Mouse (Mus musculus) E14TG2a.4 (cell line): ENCODE results near the gene Cend1.

ENCODE experiments used
- H3K27me3 ChIP-seq: 2 replicates; pipeline ENCODE4 v1.6.1; 2014; ENCODE audit warnings: low read length, control low read depth; ENCODE audit not compliant: insufficient read depth
- H3K36me3 ChIP-seq: 2 replicates; pipeline ENCODE4 v1.6.1; 2014; ENCODE audit warnings: low read length, control low read depth; ENCODE audit not compliant: insufficient read depth
- H3K4me1 ChIP-seq: replicated peaks from 2 replicates; pipeline ENCODE4 v1.6.1; 2014; ENCODE audit warnings: low read depth, low read length, control low read depth
- H3K4me3 ChIP-seq: replicated peaks from 2 replicates; pipeline ENCODE4 v1.5.1; 2014; ENCODE audit warnings: mild to moderate bottlenecking, low read length
- H3K9me3 ChIP-seq: 2 replicates; pipeline ENCODE4 v1.6.1; 2014; ENCODE audit warnings: low read length, control low read depth
- CTCF ChIP-seq: conservative IDR thresholded peaks from 2 replicates; pipeline ENCODE4 v1.5.1; 2014; ENCODE audit warnings: low read length
- NANOG ChIP-seq: IDR thresholded peaks from 2 replicates; pipeline ENCODE4 v1.6.1; 2014; ENCODE audit warnings: borderline replicate concordance, low read length, mixed read lengths
- POU5F1 ChIP-seq: IDR thresholded peaks from 2 replicates; pipeline ENCODE4 v1.6.1; 2014; ENCODE audit warnings: low read length, borderline replicate concordance

Gene Cend1

GRCm38 (mm10) chr7:141442199-141442598 is 12.9 kb upstream of the Cend1 start:
- H3K27me3 ChIP-seq = no peaks in the 10 kb centered on the region
- TF ChIP-seq NANOG = no peak
- no peak for TF ChIP-seq POU5F1

GRCm38 (mm10) chr7:141441460-141441859 is 12.2 kb upstream of the Cend1 start:
- no peaks in the 10 kb centered on the region for H3K9me3 ChIP-seq
- peaks cover 53% of the 10 kb centered on the region for H3K36me3 ChIP-seq
- no peak for TF ChIP-seq POU5F1
- TF ChIP-seq CTCF = no peak
- no peak for TF ChIP-seq NANOG
- peaks cover 87% of the 10 kb centered on the region for H3K4me1 ChIP-seq
- H3K27me3 ChIP-seq = no peaks in the 10 kb centered on the region
- peak overlapping the region; percentile 87 for H3K4me3 ChIP-seq

More at GRCm38 (mm10) chr7:141442199-141442598, 12.9 kb upstream of the Cend1 start:
- H3K36me3 ChIP-seq = peaks cover 53% of the 10 kb centered on the region
- no peaks in the 10 kb centered on the region for H3K9me3 ChIP-seq
- peaks cover 85% of the 10 kb centered on the region for H3K4me1 ChIP-seq
- H3K4me3 ChIP-seq = peak overlapping the region; percentile 87

GRCm38 (mm10) chr7:141440613-141441012 is 11.3 kb upstream of the Cend1 start:
- no peak for TF ChIP-seq POU5F1
- peak; percentile 87 for TF ChIP-seq CTCF
- no peak for TF ChIP-seq NANOG
- H3K4me1 ChIP-seq = peaks cover 89% of the 10 kb centered on the region

GRCm38 (mm10) chr7:141439811-141440210 is 10.5 kb upstream of the Cend1 start:
- Histone ChIP-seq H3K9me3 (no peaks in the 10 kb centered on the region), H3K27me3 (no peaks in the 10 kb centered on the region), H3K36me3 (peaks cover 53% of the 10 kb centered on the region), H3K4me1 (peaks cover 88% of the 10 kb centered on the region), H3K4me3 (no peak overlapping the region)
- no peak for TF ChIP-seq NANOG
- TF ChIP-seq POU5F1 = no peak
- TF ChIP-seq CTCF = no peak

More at GRCm38 (mm10) chr7:141440613-141441012, 11.3 kb upstream of the Cend1 start:
- H3K36me3 ChIP-seq = peaks cover 53% of the 10 kb centered on the region
- no peaks in the 10 kb centered on the region for H3K27me3 ChIP-seq
- no peaks in the 10 kb centered on the region for H3K9me3 ChIP-seq
- H3K4me3 ChIP-seq = peak overlapping the region; percentile 87; the same call in 1 of the 2 replicates

DNA sequence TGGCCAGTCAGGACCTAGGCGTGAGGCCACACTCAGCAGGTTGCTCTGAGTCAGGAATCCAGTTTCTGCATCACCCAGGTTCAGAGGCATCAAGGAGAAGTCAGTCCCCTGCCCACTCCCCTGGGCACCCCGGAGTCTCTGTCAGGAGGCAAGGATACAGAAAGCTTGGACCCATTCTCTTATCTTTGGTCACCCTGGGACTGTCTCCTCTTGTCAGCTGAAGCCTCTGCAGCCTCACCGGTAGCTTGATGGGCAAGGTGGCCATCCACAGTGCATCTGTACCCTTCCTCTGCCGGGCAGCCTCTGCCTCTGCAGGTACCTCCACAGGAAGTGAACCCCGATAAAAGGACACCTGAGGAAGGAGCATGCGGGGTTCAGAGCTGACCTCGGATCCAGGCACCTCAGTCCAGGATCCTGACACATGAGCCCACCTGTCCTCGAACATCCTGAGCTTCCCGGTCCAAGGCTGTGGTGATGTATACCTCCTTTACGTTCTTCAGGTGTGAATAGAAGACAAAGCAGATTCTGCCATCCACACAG is 9.9 kb upstream of the Cend1 start:
- no peaks in the 10 kb centered on the region for H3K9me3 ChIP-seq
- H3K36me3 ChIP-seq = peaks cover 53% of the 10 kb centered on the region
- H3K4me1 ChIP-seq = peaks cover 88% of the 10 kb centered on the region
- H3K4me3 ChIP-seq = no peak overlapping the region
- no peaks in the 10 kb centered on the region for H3K27me3 ChIP-seq
- no peak for TF ChIP-seq CTCF
- no peak for TF ChIP-seq POU5F1
- no peak for TF ChIP-seq NANOG

GRCm38 (mm10) chr7:141438201-141438968 is 9.1 kb upstream of the Cend1 start:
- no peak overlapping the region for H3K4me3 ChIP-seq
- no peaks in the 10 kb centered on the region for H3K9me3 ChIP-seq
- peaks cover 90% of the 10 kb centered on the region for H3K4me1 ChIP-seq
- peaks cover 60% of the 10 kb centered on the region for H3K36me3 ChIP-seq
- no peak for TF ChIP-seq NANOG
- TF ChIP-seq CTCF = no peak
- TF ChIP-seq POU5F1 = no peak
- no peaks in the 10 kb centered on the region for H3K27me3 ChIP-seq

- Histone ChIP-seq H3K4me3 (peak within 1 kb of the TSS; percentile 85), H3K9me3 (no peaks in the 10 kb centered on the region), H3K4me1 (peaks cover 90% of the 10 kb centered on the region), H3K27me3 (no peaks in the 10 kb centered on the region), H3K36me3 (peaks cover 64% of the 10 kb centered on the region)
- TF ChIP-seq POU5F1 (no peak), CTCF (peak; percentile 21), NANOG (no peak)
Measured at GRCm38 (mm10) chr7:141437178-141438120, 8.2 kb upstream of the Cend1 start, which contains the start of gene Slc25a22. Slc25a22 (minus strand) TSS chr7:141437892.

DNA sequence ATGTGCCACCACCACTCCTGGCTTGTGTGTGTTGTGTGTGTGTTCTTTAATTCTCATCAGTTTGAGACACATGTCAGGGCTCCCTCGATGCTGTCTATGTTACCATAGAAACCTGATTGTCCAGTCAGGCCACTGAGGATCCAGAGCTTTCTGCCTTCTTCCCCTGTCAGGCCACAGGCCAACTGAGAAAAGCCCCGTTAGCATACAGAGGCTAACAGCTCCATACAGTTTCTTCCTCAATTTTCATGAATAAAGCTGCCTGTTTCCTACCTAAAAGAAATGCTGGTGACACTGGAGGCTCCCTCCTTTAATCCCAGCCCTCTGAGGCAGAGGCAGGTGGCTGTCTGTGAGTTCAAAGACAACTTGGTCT is 7.2 kb upstream of the Cend1 start:
- TF ChIP-seq NANOG (no peak), POU5F1 (no peak), CTCF (no peak)
- Histone ChIP-seq H3K4me1 (peaks cover 90% of the 10 kb centered on the region), H3K27me3 (no peaks in the 10 kb centered on the region), H3K4me3 (peak overlapping the region; percentile 85), H3K36me3 (peaks cover 64% of the 10 kb centered on the region), H3K9me3 (no peaks in the 10 kb centered on the region)
